Mouse (Mus musculus): ENCODE data around the gene Gm17387.
A peak's percentile ranks its signal among the peaks of the same experiment; 100 is the strongest.

Gene Gm17387

DNA sequence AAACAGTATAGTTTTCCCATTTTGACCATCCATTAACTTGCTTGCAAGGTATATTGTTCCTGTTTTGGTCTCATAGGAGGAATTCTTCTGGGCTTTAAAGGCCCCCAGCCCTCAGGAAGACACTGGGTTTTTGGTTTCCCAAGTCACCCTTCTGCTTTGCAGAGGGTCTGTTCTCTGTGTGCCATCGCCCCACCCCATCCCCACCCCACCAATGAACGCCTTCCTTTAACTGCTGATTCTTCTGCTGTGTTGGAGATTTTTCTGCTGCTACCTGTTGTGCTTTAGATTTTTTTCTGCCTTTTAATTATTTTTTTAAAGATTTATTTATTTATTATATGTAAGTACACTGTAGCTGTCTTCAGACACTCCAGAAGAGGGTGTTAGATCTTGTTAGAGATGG lies at the start of gene Gm17387:
Gene Gm17387 (plus strand): TSS at position 301 of the 400 bp plus-strand sequence.
- no peak for DNase-seq

DNA sequence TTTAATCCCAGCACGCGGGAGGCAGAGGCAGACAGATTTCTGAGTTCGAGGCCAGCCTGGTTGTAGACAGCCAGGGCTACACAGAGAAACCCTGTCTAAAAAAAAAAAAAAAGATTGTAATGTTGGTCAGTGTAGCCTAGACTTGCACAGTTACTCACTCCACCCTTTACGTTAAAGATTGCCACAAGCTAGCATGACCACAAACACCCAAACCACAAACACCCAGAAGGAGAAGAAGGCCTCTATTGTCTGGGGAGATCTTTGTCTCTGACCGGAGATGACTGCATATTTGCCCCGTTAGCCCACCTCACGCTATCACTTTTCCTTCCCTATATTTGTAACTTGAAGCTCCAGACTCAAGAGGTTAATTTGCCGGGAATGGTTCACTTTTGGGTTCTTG lies 47.2 kb upstream of the Gm17387 start:
- no peak for DNase-seq

DNA sequence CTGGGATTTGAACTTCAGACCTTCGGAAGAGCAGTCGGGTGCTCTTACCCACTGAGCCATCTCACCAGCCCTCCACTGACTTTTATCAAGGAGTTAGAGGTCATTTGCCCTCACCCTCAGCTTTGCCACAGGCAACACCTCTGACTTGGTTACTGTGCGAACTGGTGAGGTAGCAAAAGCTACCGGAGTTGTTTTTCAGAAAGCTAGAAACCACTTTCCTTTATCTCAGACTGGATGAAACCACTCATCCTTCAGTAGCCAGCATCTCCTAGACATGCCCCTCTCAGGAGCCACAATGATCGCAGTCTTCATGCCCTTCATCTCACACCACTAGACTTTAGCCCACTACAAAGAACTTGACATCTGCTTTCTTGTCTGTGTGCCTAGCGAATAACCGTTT lies 46.0 kb upstream of the Gm17387 start:
- DNase-seq: no peak

DNA sequence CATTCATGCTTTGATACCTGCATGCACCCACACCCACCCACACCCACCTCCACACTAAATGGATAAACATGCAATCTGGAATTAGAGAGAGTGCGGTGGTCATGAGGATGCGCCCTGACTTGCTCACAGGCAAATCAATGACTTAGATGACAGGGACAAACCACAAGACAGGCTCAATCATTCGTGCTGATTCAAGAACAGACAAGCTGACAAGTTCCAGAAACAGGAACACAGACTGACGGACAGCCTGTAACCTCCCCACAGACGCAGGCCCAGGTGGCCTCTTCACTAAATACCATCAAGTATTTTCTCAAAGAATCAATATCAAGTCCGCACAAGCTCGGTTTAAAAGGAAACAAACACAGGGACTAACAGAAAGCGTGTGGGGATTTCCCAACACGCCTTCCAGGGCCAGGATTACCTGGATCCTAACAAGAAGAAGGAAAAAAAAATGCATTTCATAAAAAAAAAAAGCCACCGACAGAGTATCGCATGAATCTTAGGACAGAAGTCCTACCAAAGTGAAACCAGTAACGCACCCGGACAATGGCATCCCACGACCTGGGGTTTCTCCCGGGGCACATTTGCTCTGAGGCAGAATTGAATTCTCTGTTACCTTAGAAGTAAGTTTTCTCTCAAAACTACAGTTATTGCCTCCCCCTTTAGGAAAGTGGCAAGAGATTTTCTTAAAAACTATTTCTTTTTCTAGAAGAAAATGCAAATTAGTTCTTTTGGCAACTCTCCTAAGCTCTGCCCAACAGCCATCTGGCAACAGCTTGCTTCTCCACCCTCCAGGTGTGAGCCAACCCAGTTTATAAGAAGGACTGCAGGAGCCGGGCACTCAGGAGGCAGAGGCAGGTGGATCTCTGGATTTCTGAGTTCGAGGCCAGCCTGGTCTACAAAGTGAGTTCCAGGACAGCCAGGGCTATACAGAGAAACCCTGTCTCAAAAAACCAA lies 41.5 kb upstream of the Gm17387 start:
- no peak for DNase-seq

DNA sequence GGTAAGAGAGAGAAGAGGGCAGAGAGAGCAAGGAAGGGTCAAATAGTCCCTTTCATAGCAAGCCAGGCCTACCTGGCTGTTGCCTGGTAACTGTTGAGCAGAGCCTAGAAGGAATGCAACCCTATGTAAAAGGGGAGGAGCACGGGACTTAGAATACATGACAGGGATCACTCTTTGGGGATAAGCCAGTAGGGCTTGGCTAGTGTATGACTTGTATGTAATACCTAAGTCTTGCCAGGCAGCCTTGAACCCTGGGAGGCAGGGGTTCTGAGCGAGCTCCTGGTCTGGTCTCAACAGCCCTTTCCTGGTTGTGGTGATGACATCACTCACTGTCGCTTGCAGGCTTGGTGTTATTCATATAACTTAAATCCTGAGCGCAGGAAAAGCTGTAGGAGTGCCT lies 39.9 kb upstream of the Gm17387 start:
- no peak for DNase-seq

DNA sequence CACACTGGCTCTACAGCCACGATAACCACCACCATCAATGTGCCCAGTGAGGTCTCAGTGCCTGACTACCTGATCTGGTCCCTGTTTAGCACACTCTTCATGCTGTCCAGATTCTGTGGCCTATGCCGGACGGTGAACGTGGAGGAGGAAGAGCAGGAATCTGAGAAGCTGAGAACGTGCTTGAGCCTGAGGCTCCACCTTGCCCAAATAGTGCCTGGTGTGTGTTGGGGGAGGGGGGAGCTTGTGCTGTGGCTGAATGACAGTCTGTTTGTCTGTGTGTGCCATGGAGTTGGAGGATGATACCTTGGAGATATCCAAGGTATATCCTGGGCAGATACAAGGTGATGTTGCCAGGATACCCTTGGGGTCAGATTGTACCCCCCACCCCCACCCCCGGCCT lies 38.7 kb upstream of the Gm17387 start:
- DNase-seq: no peak

DNA sequence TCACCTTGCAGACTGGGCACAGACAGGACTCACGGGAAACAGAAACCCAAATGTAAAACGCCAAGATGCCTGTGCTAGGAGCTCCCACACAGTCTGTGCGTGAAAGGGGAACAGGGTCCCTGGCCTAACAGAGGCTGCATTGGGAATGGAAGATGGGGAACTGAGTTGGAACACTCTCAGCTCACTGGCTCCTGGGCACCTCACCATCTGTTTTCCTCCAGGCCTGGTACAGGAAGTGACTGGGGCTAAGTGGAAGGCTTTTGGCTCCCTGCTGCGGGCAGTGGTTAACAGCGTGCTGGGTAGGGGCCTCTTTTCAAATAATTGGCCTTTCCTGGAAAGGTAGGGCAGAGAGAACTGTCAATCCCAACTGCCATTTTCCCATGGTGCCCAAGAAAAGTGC lies 38.3 kb upstream of the Gm17387 start:
- DNase-seq: no peak

- DNase-seq: no peak
Measured at GRCm38 (mm10) chr7:140991117-140991689, 37.7 kb upstream of the Gm17387 start.

- no peak for DNase-seq
Measured at GRCm38 (mm10) chr7:140997817-140998216, 31.1 kb upstream of the Gm17387 start.

DNA sequence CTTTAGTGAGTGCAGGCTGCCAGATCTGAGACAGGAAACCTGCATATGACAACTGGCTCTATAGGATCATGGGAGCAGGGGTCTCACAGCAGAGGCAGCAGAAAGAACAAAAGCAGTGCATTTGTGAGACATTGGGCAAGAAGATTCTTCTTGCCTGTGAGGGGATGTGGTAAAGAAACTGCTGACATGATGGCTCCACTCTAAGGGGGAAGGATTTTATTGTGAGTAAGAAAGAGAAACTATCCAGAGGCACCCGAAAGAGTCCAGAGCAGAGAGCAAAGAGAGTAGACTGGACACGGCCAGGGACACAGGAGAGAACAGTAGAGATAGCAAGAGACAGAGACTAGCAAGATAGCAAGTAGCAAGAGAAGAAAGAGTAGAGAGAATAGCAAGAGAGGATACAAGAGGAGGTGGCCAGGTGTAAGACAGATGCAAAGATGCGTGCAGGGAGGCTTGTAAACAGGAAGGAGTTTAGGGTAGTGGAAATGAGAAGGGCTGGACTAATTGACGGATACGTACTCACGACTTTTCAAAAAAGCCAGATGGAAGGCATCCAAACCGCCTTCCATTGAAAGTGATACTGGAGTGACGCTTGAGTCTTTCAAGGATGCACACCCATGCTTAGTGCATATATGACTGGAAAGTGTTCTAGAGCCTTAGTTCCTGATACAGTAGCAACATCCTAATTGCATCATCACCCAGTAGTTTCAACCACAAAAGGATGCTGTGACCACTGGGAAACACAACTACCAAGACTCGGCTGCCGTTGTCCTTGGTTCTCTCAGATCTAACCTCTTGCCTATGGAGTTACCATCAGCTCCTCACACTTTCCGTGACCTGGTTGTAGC lies 29.9 kb upstream of the Gm17387 start:
- no peak for DNase-seq

- DNase-seq: no peak
Measured at GRCm38 (mm10) chr7:141000881-141001708, 27.8 kb upstream of the Gm17387 start.

DNA sequence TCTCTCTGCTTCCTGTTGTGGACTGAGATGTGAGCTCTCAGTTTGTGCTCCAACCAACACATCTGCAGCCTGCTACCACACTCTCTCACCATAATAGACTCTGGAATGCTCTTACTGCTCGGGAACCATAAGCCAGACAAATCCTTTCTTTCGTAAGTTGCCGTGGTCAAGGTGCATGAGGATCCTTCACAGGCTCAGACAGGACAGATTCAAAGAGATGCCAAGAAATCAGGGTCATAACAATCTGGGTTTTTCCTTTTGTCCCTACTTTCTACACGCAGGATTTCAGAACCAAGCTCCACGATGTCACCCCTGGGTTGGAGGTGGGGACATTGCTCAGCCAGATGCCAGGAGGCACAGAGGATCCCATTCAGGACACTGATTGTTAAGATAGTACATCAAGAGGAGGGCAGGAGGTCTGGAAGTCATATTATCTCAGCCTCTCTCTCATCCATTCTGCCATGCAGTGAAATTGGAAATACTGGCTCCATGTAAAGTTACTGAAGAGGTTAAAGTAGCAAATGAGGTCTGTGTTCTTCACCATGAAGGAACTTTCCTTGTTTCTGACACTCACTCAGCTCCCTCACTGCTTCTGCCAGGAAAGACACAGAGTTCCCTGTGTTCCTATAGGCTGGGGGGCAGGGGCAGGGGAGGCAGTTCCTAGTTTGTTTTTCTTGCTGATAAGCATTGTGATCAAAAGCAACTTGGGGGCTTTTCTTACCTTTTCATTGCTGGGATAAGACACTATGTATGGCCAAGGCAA lies 25.5 kb upstream of the Gm17387 start:
- no peak for DNase-seq

DNA sequence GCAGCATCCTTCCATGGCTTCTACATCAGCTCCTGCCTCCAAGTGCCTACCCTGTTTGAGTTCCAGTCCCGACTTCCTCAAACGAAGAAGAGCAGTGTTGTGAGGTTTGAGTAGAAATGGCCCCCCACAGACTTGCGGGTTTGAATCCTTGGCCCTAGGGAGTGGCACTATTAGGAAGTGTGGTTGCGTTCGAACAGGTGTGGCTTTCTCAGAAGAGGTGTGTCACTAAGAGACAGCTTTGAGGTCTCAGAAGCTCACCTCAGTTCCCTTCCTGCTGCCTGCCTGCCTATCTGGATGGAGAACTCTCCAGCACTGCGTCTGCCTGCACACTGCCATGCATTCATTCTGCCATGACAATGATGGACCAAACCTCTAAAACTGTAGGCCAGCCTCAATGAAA lies 22.5 kb upstream of the Gm17387 start:
- DNase-seq: no peak

DNA sequence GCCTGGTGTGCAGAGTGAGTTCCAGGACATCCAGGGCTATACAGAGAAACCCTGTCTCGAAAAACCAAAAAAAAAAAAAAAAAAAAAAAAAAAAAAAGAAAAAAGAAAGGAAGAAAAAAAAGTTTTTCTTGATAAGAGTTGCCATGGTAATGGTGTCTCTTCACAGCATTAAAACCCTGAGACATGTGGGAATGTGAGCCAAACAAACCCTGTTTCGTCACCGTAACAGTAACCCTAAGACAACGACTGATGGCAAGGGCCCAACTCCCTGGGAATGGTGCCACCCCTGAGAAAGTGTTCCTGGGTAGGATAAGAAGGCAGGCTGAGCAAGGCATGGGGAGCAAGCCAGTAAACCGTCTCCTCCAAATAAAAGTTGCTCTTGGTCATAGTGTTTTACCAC lies 22.0 kb upstream of the Gm17387 start:
- DNase-seq: no peak

- no peak for DNase-seq
Measured at GRCm38 (mm10) chr7:141008312-141008761, 20.6 kb upstream of the Gm17387 start.

DNA sequence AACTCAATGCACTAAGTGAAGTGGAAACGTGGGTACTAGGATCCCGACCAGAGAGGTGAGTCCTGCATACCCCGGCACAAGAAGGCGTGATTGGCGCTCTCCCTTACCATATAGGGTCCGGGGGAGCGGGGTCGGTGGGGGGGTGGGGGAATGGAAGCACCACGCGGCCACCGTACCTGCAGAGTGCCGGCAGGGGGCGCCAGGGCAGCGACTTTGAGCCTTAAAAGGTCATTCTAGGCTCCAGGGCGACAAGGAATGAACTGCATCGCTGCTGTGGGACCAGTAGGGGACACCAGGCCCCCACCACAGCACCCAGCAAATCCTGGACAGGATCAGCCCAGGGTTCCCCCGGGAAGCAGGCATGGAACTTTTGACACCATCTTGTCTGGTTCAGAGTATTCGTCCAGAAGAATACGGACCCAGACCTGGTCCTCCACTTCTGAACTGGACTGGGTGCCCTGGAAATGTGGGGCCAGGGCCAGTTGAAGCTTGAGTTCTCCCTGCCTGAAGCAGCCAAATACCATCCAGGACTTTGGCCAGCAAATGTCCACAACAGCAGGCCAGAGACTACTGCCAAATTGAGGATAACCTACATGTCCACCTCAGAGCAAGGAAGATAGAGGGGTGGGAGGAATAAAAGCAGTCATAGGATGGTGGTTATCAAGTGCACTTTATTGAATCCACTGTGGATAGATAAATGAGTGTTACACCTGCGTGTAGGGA lies 19.8 kb upstream of the Gm17387 start:
- peak; percentile 82 for DNase-seq

DNA sequence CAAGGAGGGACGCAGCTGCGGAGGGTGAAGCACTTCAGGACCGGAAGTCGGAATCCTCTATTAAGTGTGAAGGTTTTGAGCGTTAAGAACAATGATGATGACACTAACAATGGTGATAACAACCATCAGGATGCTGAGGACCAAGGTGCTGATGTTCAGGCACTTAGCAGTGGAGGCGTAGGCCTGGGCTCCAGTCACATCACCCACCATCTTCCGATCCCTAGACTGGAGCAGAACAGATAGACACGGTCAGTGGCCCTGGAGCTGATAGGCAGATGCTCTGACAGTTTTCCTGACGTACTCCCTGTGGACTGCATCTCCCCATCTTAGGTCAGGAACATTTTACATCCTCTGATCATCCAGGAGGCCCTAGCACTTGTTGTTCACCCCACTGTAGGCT lies 19.3 kb upstream of the Gm17387 start:
- no peak for DNase-seq

DNA sequence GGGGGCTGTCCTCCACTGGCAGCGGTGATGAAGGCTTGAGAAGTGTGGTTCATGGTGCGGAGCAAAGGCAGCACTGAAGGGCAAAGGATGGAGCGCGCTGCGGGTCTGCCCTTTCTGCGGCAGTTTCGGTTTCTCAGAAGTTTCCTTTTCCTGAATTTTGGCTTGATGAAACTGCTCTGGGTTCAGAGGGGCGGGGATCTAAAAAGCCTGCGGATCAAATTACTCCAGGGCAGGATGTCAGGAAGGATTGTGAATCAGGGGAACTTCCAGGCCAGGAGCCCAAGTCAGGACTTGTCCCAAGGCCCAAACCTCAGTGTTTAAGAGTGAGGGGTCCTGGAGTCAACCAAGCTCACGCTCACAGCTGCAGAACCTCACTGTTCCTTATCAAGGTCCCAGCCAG lies 18.3 kb upstream of the Gm17387 start, which contains the start of gene Ifitm3:
Gene Ifitm3 (minus strand): TSS at position 178 of the 400 bp plus-strand sequence.
- no peak for DNase-seq

DNA sequence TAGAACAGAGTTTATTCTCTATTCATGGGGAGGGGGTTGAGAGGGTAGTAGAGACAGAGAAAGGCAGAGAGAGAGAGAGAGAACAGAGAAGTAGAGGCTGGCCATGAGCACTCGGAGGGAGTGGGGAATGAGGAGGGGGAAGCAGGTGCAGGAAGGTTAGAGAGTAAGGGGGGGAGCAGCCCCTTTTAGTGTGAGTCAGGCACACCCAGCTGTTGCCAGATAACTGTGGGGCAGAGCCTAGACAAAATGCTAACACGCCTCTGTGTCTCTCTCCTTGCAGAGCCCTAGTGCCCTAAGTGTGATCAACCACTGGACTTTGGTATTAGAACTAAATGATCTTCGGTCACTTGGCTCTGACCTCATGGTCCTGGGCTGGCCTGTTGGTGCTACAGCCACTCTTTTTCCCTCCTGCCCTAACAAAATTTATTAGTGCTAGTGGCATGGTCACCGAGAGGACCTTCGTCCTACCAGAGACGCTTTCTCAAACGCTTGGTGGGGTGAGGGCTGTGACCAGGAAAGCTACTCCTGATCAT lies 17.6 kb upstream of the Gm17387 start:
- DNase-seq: peak; percentile 7
